12 mouse cellular contexts compared by ENCODE assay signal in the genomic region with DNA sequence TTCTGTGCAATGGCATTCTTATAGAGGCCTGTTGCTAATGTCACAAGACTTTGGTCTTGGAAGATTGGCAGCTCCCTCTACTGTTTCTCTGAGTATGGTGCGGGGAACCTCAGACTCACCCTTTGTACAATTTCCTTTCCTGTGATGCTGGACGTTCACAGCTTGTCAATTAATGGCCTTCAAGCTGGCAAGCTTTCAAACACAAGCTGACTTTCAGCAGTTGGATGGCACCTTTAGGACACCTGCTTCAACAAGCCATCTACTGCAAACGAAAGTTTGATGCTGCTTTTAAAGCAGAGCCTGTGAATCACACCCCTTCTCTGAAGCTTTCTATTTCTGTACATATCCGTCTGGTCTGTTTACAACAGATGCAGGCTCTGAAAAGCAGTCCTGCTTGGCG.
DNase-seq lines count a peak whose midpoint lies in the region; ATAC-seq and TF ChIP-seq lines count a peak whose summit lies in the region.
"Had no signal": no experiment of that assay in that cellular context is flagged by ENCODE, and none has a peak within 500 bp of the region (broad histone marks: within the 10 kb centered on the region; RNA-seq: fewer than 3 reads in every experiment).

No protein-coding gene starts in this region.

- WGBS in lung, embryonic 14.5 days = 47% methylated on average over 5 of the region's 5 CpGs
- WGBS in forebrain, embryonic 14.5 days = 40% methylated on average over 5 of the region's 5 CpGs

- H3K9ac ChIP-seq in lung, embryonic 14.5 days = no peak overlapping the region
- H3K9ac ChIP-seq in forebrain, embryonic 14.5 days (ENCODE audit: low read length) = no peak overlapping the region
- H3K9ac ChIP-seq: limb, embryonic 13.5 days had no signal

- no peak overlapping the region for H3K27ac ChIP-seq in lung, embryonic 14.5 days (ENCODE audit: low read depth)
- no peak overlapping the region for H3K27ac ChIP-seq in forebrain, embryonic 14.5 days (ENCODE audit: low read depth, low read length)
- H3K27ac ChIP-seq: limb, embryonic 13.5 days had no signal

- no peaks in the 10 kb centered on the region for H3K4me1 ChIP-seq in lung, embryonic 14.5 days (ENCODE audit: insufficient read depth)
- no peaks in the 10 kb centered on the region for H3K4me1 ChIP-seq in forebrain, embryonic 14.5 days (ENCODE audit: control insufficient read depth, insufficient read depth, low read length)
- H3K4me1 ChIP-seq: limb, embryonic 13.5 days had no signal

- intact Hi-C loops in heart, postnatal 10 days (cut with DNase I) = no loop called here

- H3K9me3 ChIP-seq in lung, embryonic 14.5 days (ENCODE audit: low read depth, low read length) = no peaks in the 10 kb centered on the region
- H3K9me3 ChIP-seq in forebrain, embryonic 14.5 days (replicated peaks; ENCODE audit: control insufficient read depth, low read length) = no peaks in the 10 kb centered on the region
- H3K9me3 ChIP-seq: limb, embryonic 13.5 days had no signal

- peak; percentile 9 for DNase-seq in lung, embryonic 14.5 days
- no peak for DNase-seq in lung, postnatal 10 days
- peak; percentile 52 for DNase-seq in forebrain, embryonic 14.5 days (ENCODE audit: low spot score)
- peak; percentile 3 to 14 for DNase-seq in layer of hippocampus, postnatal 25 days (ENCODE audit: extremely low spot score in 1 of 2, low spot score in 1 of 2)
- DNase-seq in right cerebral cortex, postnatal 36 days (ENCODE audit: low spot score in 2 of 2) = peak; percentile 8 to 36
- no peak for DNase-seq in gastrocnemius, postnatal 4 days (ENCODE audit: low spot score in 2 of 2)
- no peak for DNase-seq in kidney, adult 11 months
- no peak for DNase-seq in heart, postnatal 10 days
- DNase-seq: cerebellum, adult 9-11 months; thymus, postnatal 36 days had no signal

- no peak overlapping the region for H3K4me3 ChIP-seq in lung, embryonic 14.5 days (ENCODE audit: low read depth, low read length)
- H3K4me3 ChIP-seq in forebrain, embryonic 14.5 days (ENCODE audit: low read depth, low read length) = no peak overlapping the region
- H3K4me3 ChIP-seq: limb, embryonic 13.5 days had no signal

- H3K27me3 ChIP-seq in lung, embryonic 14.5 days (ENCODE audit: insufficient read depth, low read length) = no peaks in the 10 kb centered on the region
- H3K27me3 ChIP-seq in forebrain, embryonic 14.5 days (replicated peaks; ENCODE audit: control insufficient read depth, insufficient read depth, low read length) = no peaks in the 10 kb centered on the region
- H3K27me3 ChIP-seq: limb, embryonic 13.5 days; Patski had no signal

- TF ChIP-seq CTCF in lung, embryonic 14.5 days (IDR thresholded peaks at IDR 0.05; ENCODE audit: low read depth) = peak; percentile 26; the same call in 1 of the 2 replicates

- no peaks in the 10 kb centered on the region for H3K36me3 ChIP-seq in lung, embryonic 14.5 days (ENCODE audit: insufficient read depth)
- H3K36me3 ChIP-seq in forebrain, embryonic 14.5 days (ENCODE audit: control insufficient read depth, insufficient read depth, low read length) = no peaks in the 10 kb centered on the region
- H3K36me3 ChIP-seq: limb, embryonic 13.5 days had no signal

- no peak overlapping the region for H3K4me2 ChIP-seq in lung, embryonic 14.5 days
- H3K4me2 ChIP-seq in forebrain, embryonic 14.5 days (ENCODE audit: low read length) = no peak overlapping the region
- H3K4me2 ChIP-seq: limb, embryonic 13.5 days had no signal

- ATAC-seq in lung, embryonic 14.5 days (ENCODE audit: insufficient read depth) = no peak
- no peak for ATAC-seq in forebrain, embryonic 14.5 days
- ATAC-seq: Patski had no signal

Comparison
In these comparisons a context has a peak if more than half of its experiments do, and no peak if none do; other contexts are left out.
1. DNase-seq: peak in lung, embryonic 14.5 days (single experiment), forebrain, embryonic 14.5 days (single experiment), layer of hippocampus, postnatal 25 days (2 of 2) and right cerebral cortex, postnatal 36 days (2 of 2); none in lung, postnatal 10 days (single experiment), gastrocnemius, postnatal 4 days (0 of 2), kidney, adult 11 months (single experiment) and heart, postnatal 10 days (0 of 2).